Mouse (Mus musculus): ENCODE measurements around the gene Tgfbrap1.
"Not testable (repeated sequence)": the region's sequence is repeated elsewhere in the genome, so short reads cannot be mapped to it uniquely, and the experiment has no call there.

Tgfbrap1 gene

GRCm38 (mm10) chr1:43098031-43098984 lies at the start of gene Tgfbrap1, which contains the start of gene AI597479:
Gene Tgfbrap1, minus strand, starts transcription at chr1:43098637.
Gene AI597479, plus strand, starts transcription at chr1:43098710.
- peak; percentile 93 to 94 for DNase-seq (ENCODE audit: low spot score in 2 of 2)

GRCm38 (mm10) chr1:43147474-43147873 lies 49.0 kb upstream of the Tgfbrap1 start:
- no peak for DNase-seq (ENCODE audit: low spot score in 2 of 2)

- DNase-seq (ENCODE audit: low spot score in 2 of 2), result no peak
Measured at GRCm38 (mm10) chr1:43145388-43145787, 47.0 kb upstream of the Tgfbrap1 start.

- no peak for DNase-seq (ENCODE audit: low spot score in 2 of 2)
Measured at GRCm38 (mm10) chr1:43144338-43144906, 46.0 kb upstream of the Tgfbrap1 start.

GRCm38 (mm10) chr1:43143791-43144190 lies 45.4 kb upstream of the Tgfbrap1 start:
- no peak for DNase-seq (ENCODE audit: low spot score in 2 of 2)

- peak in 1 of 2 experiments; percentile 20 for DNase-seq (ENCODE audit: low spot score in 2 of 2)
Measured at GRCm38 (mm10) chr1:43143284-43143683, 44.8 kb upstream of the Tgfbrap1 start.

GRCm38 (mm10) chr1:43142849-43143248 lies 44.4 kb upstream of the Tgfbrap1 start:
- no peak for DNase-seq (ENCODE audit: low spot score in 2 of 2)

- DNase-seq (ENCODE audit: low spot score in 2 of 2), result no peak
Measured at GRCm38 (mm10) chr1:43141555-43141961, 43.1 kb upstream of the Tgfbrap1 start.

- peak; percentile 74 to 85 for DNase-seq (ENCODE audit: low spot score in 2 of 2)
Measured at GRCm38 (mm10) chr1:43139587-43140266, 41.3 kb upstream of the Tgfbrap1 start.

GRCm38 (mm10) chr1:43138268-43138812 lies 39.9 kb upstream of the Tgfbrap1 start:
- no peak for DNase-seq (ENCODE audit: low spot score in 2 of 2)

GRCm38 (mm10) chr1:43137334-43137733 lies 38.9 kb upstream of the Tgfbrap1 start:
- DNase-seq (ENCODE audit: low spot score in 2 of 2), result no peak

GRCm38 (mm10) chr1:43136488-43137029 lies 38.1 kb upstream of the Tgfbrap1 start:
- DNase-seq (ENCODE audit: low spot score in 2 of 2), result not testable (repeated sequence)

- DNase-seq (ENCODE audit: low spot score in 2 of 2), result no peak
Measured at GRCm38 (mm10) chr1:43131591-43131990, 33.2 kb upstream of the Tgfbrap1 start.

GRCm38 (mm10) chr1:43130219-43130981 lies 32.0 kb upstream of the Tgfbrap1 start:
- DNase-seq (ENCODE audit: low spot score in 2 of 2), result no peak

- no peak for DNase-seq (ENCODE audit: low spot score in 2 of 2)
Measured at GRCm38 (mm10) chr1:43127820-43128610, 29.6 kb upstream of the Tgfbrap1 start.

GRCm38 (mm10) chr1:43127196-43127595 lies 28.8 kb upstream of the Tgfbrap1 start:
- no peak for DNase-seq (ENCODE audit: low spot score in 2 of 2)

- no peak for DNase-seq (ENCODE audit: low spot score in 2 of 2)
Measured at GRCm38 (mm10) chr1:43124726-43125125, 26.3 kb upstream of the Tgfbrap1 start.

- DNase-seq (ENCODE audit: low spot score in 2 of 2), result no peak
Measured at GRCm38 (mm10) chr1:43122616-43123015, 24.2 kb upstream of the Tgfbrap1 start.

GRCm38 (mm10) chr1:43120950-43121349 lies 22.5 kb upstream of the Tgfbrap1 start:
- no peak for DNase-seq (ENCODE audit: low spot score in 2 of 2)

GRCm38 (mm10) chr1:43117435-43117834 lies 19.0 kb upstream of the Tgfbrap1 start:
- no peak for DNase-seq (ENCODE audit: low spot score in 2 of 2)

Data from spleen, postnatal 10 days (tissue).